Comparison of ENCODE assay signal across 22 mouse cellular contexts in genomic region chr2:169282508-169283117, GRCm38 (mm10).
DNase-seq lines count a peak whose midpoint lies in the region; ATAC-seq and TF ChIP-seq lines count a peak whose summit lies in the region.
"Had no signal": no experiment of that assay in that cellular context is flagged by ENCODE, and none has a peak within 500 bp of the region (broad histone marks: within the 10 kb centered on the region; RNA-seq: fewer than 3 reads in every experiment).

No protein-coding gene starts in this region.

- TF ChIP-seq POLR2A in limb, embryonic 14.5 days (IDR thresholded peaks at IDR 0.05; ENCODE audit: borderline replicate concordance, extremely low read depth, insufficient read depth, insufficient read length) = no peak

- H3K27me3 ChIP-seq in heart, embryonic 12.5 days (replicated peaks) = no peaks in the 10 kb centered on the region
- no peaks in the 10 kb centered on the region for H3K27me3 ChIP-seq in limb, embryonic 14.5 days (ENCODE audit: control insufficient read depth, insufficient read depth, low read length)
- H3K27me3 ChIP-seq: liver, embryonic 13.5 days; lung, embryonic 15.5 days had no signal

- H3K4me3 ChIP-seq in heart, embryonic 12.5 days = no peak overlapping the region
- no peak overlapping the region for H3K4me3 ChIP-seq in limb, embryonic 14.5 days (replicated peaks; ENCODE audit: low read length)
- H3K4me3 ChIP-seq in layer of hippocampus, adult 2 months = no peak overlapping the region
- H3K4me3 ChIP-seq: forebrain, embryonic 10.5 days; gastrocnemius, adult 2 months; heart, embryonic 10.5 days; liver, embryonic 13.5 days; lung, embryonic 15.5 days; midbrain, embryonic 10.5 days had no signal

- DNase-seq in heart, adult 11 months = peak; percentile 61
- DNase-seq in embryo, embryonic 11 days = peak; percentile 51
- peak; percentile 77 for DNase-seq in forelimb bud, embryonic 11.5 days (ENCODE audit: low read depth, low spot score)
- peak; percentile 23 for DNase-seq in limb, embryonic 14.5 days (ENCODE audit: low spot score)
- DNase-seq in layer of hippocampus, adult 2 months (ENCODE audit: low spot score in 2 of 2) = no peak
- DNase-seq: adrenal gland, postnatal 25 days; cerebellum, adult 9-10 months; gastrocnemius, adult 2 months; kidney, adult 18-20 months; left cerebral cortex, postnatal 4 days; liver, embryonic 13.5 days; lung, postnatal 4 days; thymus, adult 18-20 months; thymus, postnatal 4 days had no signal

- H3K4me2 ChIP-seq in heart, embryonic 12.5 days = no peak overlapping the region
- H3K4me2 ChIP-seq in limb, embryonic 14.5 days (replicated peaks; ENCODE audit: low read depth, low read length, severe bottlenecking) = no peak overlapping the region
- H3K4me2 ChIP-seq: liver, embryonic 13.5 days; lung, embryonic 15.5 days had no signal

- TF ChIP-seq CTCF in layer of hippocampus, adult 2 months (conservative IDR thresholded peaks at IDR 0.05) = no peak

- no peaks in the 10 kb centered on the region for H3K36me3 ChIP-seq in heart, embryonic 12.5 days
- H3K36me3 ChIP-seq in limb, embryonic 14.5 days (ENCODE audit: control insufficient read depth, insufficient read depth, low read length) = no peaks in the 10 kb centered on the region
- H3K36me3 ChIP-seq: forebrain, embryonic 10.5 days; heart, embryonic 10.5 days; liver, embryonic 13.5 days; lung, embryonic 15.5 days; midbrain, embryonic 10.5 days had no signal

- no peak overlapping the region for H3K9ac ChIP-seq in heart, embryonic 12.5 days
- no peak overlapping the region for H3K9ac ChIP-seq in limb, embryonic 14.5 days (ENCODE audit: low read depth, low read length, severe bottlenecking)
- H3K9ac ChIP-seq: liver, embryonic 13.5 days; lung, embryonic 15.5 days had no signal

- 77% methylated on average over 13 of the region's 13 CpGs for WGBS in heart, embryonic 12.5 days
- WGBS in limb, embryonic 14.5 days = 43% methylated on average over 13 of the region's 13 CpGs

- H3K27ac ChIP-seq in heart, embryonic 12.5 days (ENCODE audit: poor library complexity, severe bottlenecking) = no peak overlapping the region
- H3K27ac ChIP-seq in limb, embryonic 14.5 days (replicated peaks; ENCODE audit: low read depth, low read length) = no peak overlapping the region
- H3K27ac ChIP-seq in layer of hippocampus, adult 2 months = no peak overlapping the region
- H3K27ac ChIP-seq: forebrain, embryonic 10.5 days; gastrocnemius, adult 2 months; heart, embryonic 10.5 days; kidney, postnatal 0 days; liver, embryonic 13.5 days; lung, embryonic 15.5 days; midbrain, embryonic 10.5 days had no signal

- ATAC-seq in heart, embryonic 12.5 days (ENCODE audit: insufficient number of reproducible peaks, low FRiP score) = no peak
- ATAC-seq in limb, embryonic 14.5 days (ENCODE audit: low FRiP score, low read depth) = peak; percentile 50; the same call in 1 of the 2 replicates
- ATAC-seq in frontal cortex, adult (ENCODE audit: low TSS enrichment) = no peak
- ATAC-seq: inflammation-experienced regulatory T-cells, adult 6 months had no signal

- H3K4me1 ChIP-seq in heart, embryonic 12.5 days (replicated peaks) = no peaks in the 10 kb centered on the region
- no peaks in the 10 kb centered on the region for H3K4me1 ChIP-seq in limb, embryonic 14.5 days (ENCODE audit: control insufficient read depth, insufficient read depth, low read length)
- H3K4me1 ChIP-seq: heart, embryonic 10.5 days; liver, embryonic 13.5 days; lung, embryonic 15.5 days; midbrain, embryonic 10.5 days had no signal

- H3K9me3 ChIP-seq in heart, embryonic 12.5 days (replicated peaks) = 0 out of 2 replicates have a peak, but pooled peaks cover 2% of the 10 kb centered on the region
- H3K9me3 ChIP-seq in limb, embryonic 14.5 days (ENCODE audit: control insufficient read depth, low read length) = no peaks in the 10 kb centered on the region; the same call in 1 of the 2 replicates
- H3K9me3 ChIP-seq: forebrain, embryonic 10.5 days; heart, embryonic 10.5 days; liver, embryonic 13.5 days; lung, embryonic 15.5 days; midbrain, embryonic 10.5 days had no signal

Comparison
In these comparisons a context has a peak if more than half of its experiments do, and no peak if none do; other contexts are left out.
1. DNase-seq: peak in heart, adult 11 months (single experiment), embryo, embryonic 11 days (single experiment), forelimb bud, embryonic 11.5 days (single experiment) and limb, embryonic 14.5 days (single experiment); none in layer of hippocampus, adult 2 months (0 of 2).